Mouse (Mus musculus): ENCODE data around the gene Ldha.

- TF ChIP-seq CTCF (IDR thresholded peaks at IDR 0.05; ENCODE audit: insufficient read depth, low read length) (no peak), POLR2A (IDR thresholded peaks at IDR 0.05; ENCODE audit: borderline replicate concordance, extremely low read depth, low read depth, low read length) (no peak)
Observed at GRCm38 (mm10) chr7:46895511-46895910, 54.2 kb downstream of the Ldha start.

All from lung, adult 2 months (tissue).